Mouse (Mus musculus) olfactory bulb, adult 2 months (tissue): Measurements from ENCODE around the gene Ascc1.

Experiments used
- CTCF ChIP-seq: fragments of 200-500 bp; IDR thresholded peaks from 2 replicates; pipeline ENCODE4 v1.5.1; 2012; ENCODE audit warnings: low read depth, mild to moderate bottlenecking, low read length, moderate library complexity; ENCODE audit not compliant: insufficient read depth
- POLR2A ChIP-seq: fragments of 200-500 bp; IDR thresholded peaks from 2 replicates; pipeline ENCODE4 v1.6.1; 2012; ENCODE audit warnings: mild to moderate bottlenecking, low read depth, low read length, moderate library complexity; ENCODE audit not compliant: insufficient read depth

DNA sequence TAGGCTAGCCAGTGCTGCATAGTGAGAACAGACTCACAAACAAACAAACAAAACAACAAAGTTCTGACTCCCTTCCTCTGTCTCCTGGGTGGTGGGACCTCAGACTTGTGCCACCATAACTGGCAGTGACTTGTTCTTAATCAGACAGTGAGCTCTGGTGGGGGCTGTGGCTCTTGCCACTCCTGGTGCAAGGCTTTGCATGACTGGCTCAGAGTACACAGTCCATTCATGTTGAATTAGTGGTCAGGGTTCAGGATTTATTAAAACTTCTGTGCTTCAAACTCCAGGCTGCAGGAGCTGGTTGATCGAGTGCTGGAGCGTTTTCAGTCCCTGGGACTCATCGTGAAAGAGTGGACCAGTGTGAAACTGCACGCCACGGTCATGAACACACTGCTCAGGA, 59.6 kb downstream of the Ascc1 start:
- no peak for TF ChIP-seq CTCF
- TF ChIP-seq POLR2A = no peak
